In the genomic region with DNA sequence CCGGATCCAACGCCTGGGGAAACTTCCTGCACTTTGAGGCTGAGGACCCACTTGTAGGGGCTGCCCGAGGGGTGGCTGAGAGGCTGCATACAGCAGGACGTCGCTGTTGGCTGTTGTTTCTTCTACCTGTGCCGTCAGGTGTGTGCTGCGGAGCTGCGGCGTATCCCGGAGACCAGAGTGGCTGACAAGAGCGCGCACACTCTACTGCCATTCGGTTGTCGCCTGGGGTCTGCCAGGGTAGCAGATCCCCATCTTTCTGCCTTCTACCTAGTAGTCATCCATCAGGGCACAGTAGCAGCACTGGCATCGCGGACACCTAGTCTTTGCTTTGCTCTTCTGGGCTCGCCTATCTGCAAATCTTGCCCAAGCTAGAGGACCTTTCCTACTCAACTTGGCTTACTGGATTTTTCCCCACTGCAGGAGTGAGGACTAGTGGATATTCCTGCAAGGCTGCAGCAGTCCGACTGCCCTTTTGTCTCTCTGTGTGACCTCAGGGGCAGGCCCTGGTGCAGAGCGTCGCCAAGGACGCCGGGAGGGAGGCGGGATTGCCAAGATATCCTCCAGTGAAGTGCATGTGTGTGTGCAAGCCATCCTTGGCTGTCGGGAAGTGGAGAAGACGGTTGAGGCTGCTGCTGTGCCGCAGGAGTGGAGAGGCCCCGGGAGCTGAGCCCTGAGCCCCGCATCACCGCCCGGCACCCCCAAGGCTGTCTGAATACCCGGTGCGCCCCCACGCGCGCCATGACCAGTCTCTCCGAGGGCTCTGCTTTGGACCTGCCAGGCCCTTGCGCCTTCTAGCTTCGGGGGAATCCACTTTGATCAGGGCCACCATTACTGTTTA, we compare ENCODE assay signal across 8 mouse cellular contexts. TPM values are rescaled to one million over a fixed set of nuclear protein-coding genes. Genes with fewer than 3 reads are reported as not detected.
A peak's percentile ranks its signal among the peaks of the same experiment; 100 is the strongest.
DNase-seq lines count a peak whose midpoint lies in the region; ATAC-seq and TF ChIP-seq lines count a peak whose summit lies in the region.

No protein-coding gene starts in this region.

- peak overlapping the region; percentile 69 for H3K27ac ChIP-seq in layer of hippocampus, adult 2 months
- no peak overlapping the region for H3K27ac ChIP-seq in brown adipose tissue, adult 24 weeks (replicated peaks; ENCODE audit: low read depth, low read length)
- H3K27ac ChIP-seq in heart, embryonic 12.5 days (ENCODE audit: poor library complexity, severe bottlenecking) = peak overlapping the region; percentile 78
- H3K27ac ChIP-seq in kidney, embryonic 14.5 days (ENCODE audit: low read depth, low read length) = peak overlapping the region; percentile 25; the same call in 1 of the 2 replicates
- peak overlapping the region; percentile 63; the same call in 1 of the 2 replicates for H3K27ac ChIP-seq in lung, embryonic 14.5 days (ENCODE audit: low read depth)

- peaks cover 6% of the 10 kb centered on the region; the same call in 1 of the 2 replicates for H3K27me3 ChIP-seq in heart, embryonic 12.5 days (replicated peaks)
- H3K27me3 ChIP-seq in kidney, embryonic 14.5 days (ENCODE audit: control insufficient read depth, insufficient read depth, low read length) = no peaks in the 10 kb centered on the region; the same call in 1 of the 2 replicates
- H3K27me3 ChIP-seq in lung, embryonic 14.5 days (ENCODE audit: insufficient read depth, low read length) = peaks cover 6% of the 10 kb centered on the region; the same call in 1 of the 2 replicates

- H3K4me2 ChIP-seq in heart, embryonic 12.5 days = peak overlapping the region; percentile 94
- H3K4me2 ChIP-seq in kidney, embryonic 14.5 days (replicated peaks; ENCODE audit: low read depth, low read length) = peak overlapping the region; percentile 91
- peak overlapping the region; percentile 95 for H3K4me2 ChIP-seq in lung, embryonic 14.5 days

- H3K4me3 ChIP-seq in layer of hippocampus, adult 2 months = peak overlapping the region; percentile 76
- peak overlapping the region; percentile 54 for H3K4me3 ChIP-seq in brown adipose tissue, adult 24 weeks (ENCODE audit: insufficient read depth, low read depth, low read length)
- H3K4me3 ChIP-seq in heart, embryonic 12.5 days = peak overlapping the region; percentile 72
- H3K4me3 ChIP-seq in kidney, embryonic 14.5 days (ENCODE audit: low read length) = peak overlapping the region; percentile 74
- peak overlapping the region; percentile 72 for H3K4me3 ChIP-seq in lung, embryonic 14.5 days (ENCODE audit: low read depth, low read length)

- TF ChIP-seq CTCF in layer of hippocampus, adult 2 months (conservative IDR thresholded peaks at IDR 0.05) = no peak
- no peak for TF ChIP-seq CTCF in lung, embryonic 14.5 days (IDR thresholded peaks at IDR 0.05; ENCODE audit: low read depth)

- under 1% methylated on average over 38 of the region's 38 CpGs for WGBS in heart, embryonic 12.5 days
- under 1% methylated on average over 38 of the region's 38 CpGs for WGBS in kidney, embryonic 14.5 days
- WGBS in lung, embryonic 14.5 days = under 1% methylated on average over 38 of the region's 38 CpGs

- peak; percentile 34 for ATAC-seq in heart, embryonic 12.5 days (ENCODE audit: insufficient number of reproducible peaks, low FRiP score)
- ATAC-seq in kidney, embryonic 14.5 days (ENCODE audit: low FRiP score, low TSS enrichment) = peak; percentile 2
- ATAC-seq in lung, embryonic 14.5 days (ENCODE audit: insufficient read depth) = peak; percentile 10; the same call in 1 of the 2 replicates

- H3K4me1 ChIP-seq in brown adipose tissue, adult 24 weeks (ENCODE audit: control insufficient read depth, insufficient read depth, insufficient read length, low read length) = no peaks in the 10 kb centered on the region; the same call in 1 of the 2 replicates
- peaks cover 24% of the 10 kb centered on the region for H3K4me1 ChIP-seq in heart, embryonic 12.5 days (replicated peaks)
- 0 out of 2 replicates have a peak, but pooled peaks cover 11% of the 10 kb centered on the region for H3K4me1 ChIP-seq in kidney, embryonic 14.5 days (ENCODE audit: control insufficient read depth, insufficient read depth, low read length)
- H3K4me1 ChIP-seq in lung, embryonic 14.5 days (ENCODE audit: insufficient read depth) = 0 out of 2 replicates have a peak, but pooled peaks cover 7% of the 10 kb centered on the region

- peak overlapping the region; percentile 81 for H3K9ac ChIP-seq in heart, embryonic 12.5 days
- peak overlapping the region; percentile 70 for H3K9ac ChIP-seq in kidney, embryonic 14.5 days (ENCODE audit: low read depth, low read length)
- peak overlapping the region; percentile 72 for H3K9ac ChIP-seq in lung, embryonic 14.5 days

- no peaks in the 10 kb centered on the region for H3K9me3 ChIP-seq in heart, embryonic 12.5 days (replicated peaks)
- H3K9me3 ChIP-seq in kidney, embryonic 14.5 days (ENCODE audit: control insufficient read depth, low read length) = no peaks in the 10 kb centered on the region
- no peaks in the 10 kb centered on the region for H3K9me3 ChIP-seq in lung, embryonic 14.5 days (ENCODE audit: low read depth, low read length)

- DNase-seq in layer of hippocampus, adult 2 months (ENCODE audit: low spot score in 2 of 2) = no peak
- no peak for DNase-seq in layer of hippocampus, adult 9-10 months (ENCODE audit: low spot score)
- peak; percentile 53 for DNase-seq in lung, embryonic 14.5 days
- peak; percentile 33 to 36 for DNase-seq in right cerebral cortex, postnatal 10 days (ENCODE audit: low spot score in 2 of 2)
- no peak for DNase-seq in spleen, postnatal 14 days (ENCODE audit: low spot score in 2 of 2)

- no peaks in the 10 kb centered on the region for H3K36me3 ChIP-seq in heart, embryonic 12.5 days
- peaks cover 5% of the 10 kb centered on the region; the same call in 1 of the 2 replicates for H3K36me3 ChIP-seq in kidney, embryonic 14.5 days (ENCODE audit: control insufficient read depth, insufficient read depth, low read length)
- H3K36me3 ChIP-seq in lung, embryonic 14.5 days (ENCODE audit: insufficient read depth) = peaks cover 7% of the 10 kb centered on the region; the same call in 1 of the 2 replicates

RNA-seq across cellular contexts. Expression of gene Slit2, which starts 1.0 kb away (rescaled TPM):
- total RNA-seq in layer of hippocampus, adult 2 months (2021) = 10 to 100 TPM; 36.8 to 42.5 TPM
- not detected in 2 replicates for polyA plus RNA-seq in brown adipose tissue, adult 24 weeks (2012; ENCODE audit: insufficient read depth, insufficient read length, missing spikeins)
- polyA plus RNA-seq in heart, embryonic 12.5 days (2016; fragmentation: Nextera tagmentation; extraction: Ambion mirVana) = 70.5 and 83.3 TPM in 2 replicates
- polyA plus RNA-seq in kidney, embryonic 14.5 days (2014; fragmentation: Nextera tagmentation; extraction: Ambion mirVana) = 33.2 and 50.5 TPM in 2 replicates
- polyA plus RNA-seq in lung, embryonic 14.5 days (2014; fragmentation: Nextera tagmentation; extraction: Ambion mirVana) = 44.8 and 49.3 TPM in 2 replicates

Comparison
In these comparisons a context has a peak if more than half of its experiments do, and no peak if none do; other contexts are left out.
1. DNase-seq: peak in lung, embryonic 14.5 days (single experiment) and right cerebral cortex, postnatal 10 days (2 of 2); none in layer of hippocampus, adult 2 months (0 of 2), layer of hippocampus, adult 9-10 months (single experiment) and spleen, postnatal 14 days (0 of 2).
2. RNA of gene Slit2, which starts 1.0 kb away (polyA plus RNA-seq): 70.5 to 83.3 TPM in heart, embryonic 12.5 days, 33.2 to 50.5 TPM in kidney, embryonic 14.5 days and 44.8 to 49.3 TPM in lung, embryonic 14.5 days; not detected in brown adipose tissue, adult 24 weeks; every median in the first group is over 10 times any median in the second.
3. Peak in every context shown above with its lines, with median percentiles within 50 percentile points of each other: H3K4me3 ChIP-seq, ATAC-seq, H3K4me2 ChIP-seq and H3K9ac ChIP-seq.